Mouse (Mus musculus): ENCODE results near the gene Mns1. TPM values are rescaled to one million over a fixed set of nuclear protein-coding genes. Genes with fewer than 3 reads are reported as not detected.
"Not testable (repeated sequence)": the region's sequence is repeated elsewhere in the genome, so short reads cannot be mapped to it uniquely, and the experiment has no call there.

The Mns1 gene
- polyA plus RNA-seq, 1 experiment: 92.1 TPM

DNA sequence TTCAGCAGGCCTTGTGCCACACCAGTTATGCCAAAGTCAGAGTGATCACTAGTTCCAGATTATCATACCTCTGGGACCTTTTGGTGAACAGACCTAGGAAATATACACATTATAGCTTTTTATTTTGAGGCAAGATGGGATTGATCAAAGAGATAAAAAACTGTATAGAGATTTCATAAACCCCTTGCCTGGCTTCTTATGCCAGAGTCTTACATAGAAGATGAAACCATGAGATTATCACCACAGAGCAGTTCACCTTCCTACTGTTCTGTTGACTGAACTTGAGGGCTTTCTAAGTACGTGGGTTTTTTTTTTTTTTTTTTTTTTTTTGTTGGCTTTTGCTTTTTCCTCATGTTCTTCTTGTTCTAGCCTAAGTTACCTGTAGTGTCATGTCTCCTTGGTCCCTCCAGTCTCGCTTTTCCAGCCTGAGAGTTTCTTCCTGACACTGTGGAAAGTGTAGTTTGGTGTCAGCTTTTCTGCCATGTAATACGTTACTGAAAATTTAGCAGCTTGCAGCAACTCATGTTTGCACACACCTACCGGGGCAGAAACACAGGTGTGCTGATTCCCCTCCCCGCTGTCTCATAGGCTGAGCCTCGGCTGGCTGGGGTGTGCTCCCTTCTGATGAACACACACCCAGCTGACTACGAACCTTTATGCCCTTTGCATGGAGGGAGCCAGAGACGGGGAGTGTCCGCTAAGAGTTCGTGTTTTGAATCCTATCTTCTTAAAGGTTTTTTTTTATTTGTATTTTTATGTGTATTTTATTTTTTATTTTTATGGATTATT is 4.3 kb downstream of the Mns1 start:
- H3K27ac ChIP-seq (ENCODE audit: control insufficient read depth, insufficient read depth, low read depth, low read length): peak overlapping the region; percentile 26; the same call in 1 of the 2 replicates
- TF ChIP-seq CTCF (IDR thresholded peaks at IDR 0.05; ENCODE audit: control insufficient read depth, insufficient read depth, insufficient replicate concordance, low read depth, low read length) (no peak), POLR2A (IDR thresholded peaks at IDR 0.05; ENCODE audit: control insufficient read depth, low read depth, low read length) (no peak)
- peaks cover 3% of the 10 kb centered on the region; the same call in 1 of the 2 replicates for H3K36me3 ChIP-seq (ENCODE audit: control insufficient read depth, insufficient read depth, low read length)
- no peaks in the 10 kb centered on the region for H3K27me3 ChIP-seq (ENCODE audit: control insufficient read depth, insufficient read depth, low read length)
- peak overlapping the region; percentile 30; the same call in 1 of the 2 replicates for H3K4me3 ChIP-seq (ENCODE audit: control insufficient read depth, low read depth, low read length)
- peaks cover 5% of the 10 kb centered on the region for H3K4me1 ChIP-seq (ENCODE audit: control insufficient read depth, insufficient read depth, low read length)

DNA sequence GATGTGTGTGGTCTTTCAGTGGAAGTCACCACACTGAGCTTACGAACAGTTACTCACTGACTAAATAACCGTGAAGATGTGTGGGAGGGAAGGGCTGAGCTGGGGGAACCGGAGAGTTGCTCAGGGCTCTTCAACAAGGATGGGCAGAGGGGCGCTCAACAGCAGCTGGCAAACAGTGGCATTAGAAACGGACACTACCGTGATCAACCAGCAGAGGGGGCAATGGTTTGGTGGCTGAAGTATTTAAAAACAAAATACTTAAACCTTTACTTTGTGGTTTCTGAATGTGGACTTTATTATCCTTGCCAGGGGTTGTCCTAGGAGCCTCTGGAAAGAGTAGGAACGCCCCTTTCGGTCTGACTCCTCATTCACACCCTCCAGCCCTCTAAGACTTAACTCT is 10.2 kb downstream of the Mns1 start:
- TF ChIP-seq POLR2A (IDR thresholded peaks at IDR 0.05; ENCODE audit: control insufficient read depth, low read depth, low read length) (no peak), CTCF (IDR thresholded peaks at IDR 0.05; ENCODE audit: control insufficient read depth, insufficient read depth, insufficient replicate concordance, low read depth, low read length) (peak; percentile 18; the same call in 1 of the 2 replicates)
- no peaks in the 10 kb centered on the region for H3K4me1 ChIP-seq (ENCODE audit: control insufficient read depth, insufficient read depth, low read length)

DNA sequence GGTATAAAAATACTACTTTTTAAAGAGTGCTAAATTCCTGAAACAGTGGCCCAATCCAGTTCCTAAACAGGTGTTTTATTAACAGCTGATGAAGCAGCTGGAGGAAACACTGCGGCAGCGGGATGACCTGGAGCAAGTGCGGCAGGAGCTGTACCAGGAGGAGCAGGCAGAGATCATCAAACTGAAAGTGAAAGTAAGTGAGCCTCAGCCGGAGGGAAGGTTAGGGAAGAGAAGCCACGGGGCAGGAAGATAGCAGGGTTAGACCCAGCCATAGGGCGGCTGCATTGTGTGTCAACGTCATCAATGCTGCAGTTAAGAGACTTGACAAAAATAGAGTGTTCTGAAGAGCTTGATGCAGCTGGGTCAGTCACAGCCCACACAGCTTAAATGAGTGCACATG is 11.6 kb downstream of the Mns1 start:
- Histone ChIP-seq H3K27ac (ENCODE audit: control insufficient read depth, insufficient read depth, low read depth, low read length) (no peak overlapping the region), H3K27me3 (ENCODE audit: control insufficient read depth, insufficient read depth, low read length) (no peaks in the 10 kb centered on the region), H3K4me3 (ENCODE audit: control insufficient read depth, low read depth, low read length) (peak overlapping the region; percentile 55), H3K36me3 (ENCODE audit: control insufficient read depth, insufficient read depth, low read length) (peaks cover 3% of the 10 kb centered on the region; the same call in 1 of the 2 replicates), H3K4me1 (ENCODE audit: control insufficient read depth, insufficient read depth, low read length) (no peaks in the 10 kb centered on the region)
- TF ChIP-seq CTCF (IDR thresholded peaks at IDR 0.05; ENCODE audit: control insufficient read depth, insufficient read depth, insufficient replicate concordance, low read depth, low read length) (no peak), POLR2A (IDR thresholded peaks at IDR 0.05; ENCODE audit: control insufficient read depth, low read depth, low read length) (no peak)

More for the DNA sequence above, 10.2 kb downstream of the Mns1 start:
- no peaks in the 10 kb centered on the region for H3K27me3 ChIP-seq (ENCODE audit: control insufficient read depth, insufficient read depth, low read length)
- no peak overlapping the region for H3K4me3 ChIP-seq (ENCODE audit: control insufficient read depth, low read depth, low read length)
- no peak overlapping the region for H3K27ac ChIP-seq (ENCODE audit: control insufficient read depth, insufficient read depth, low read depth, low read length)
- peaks cover 3% of the 10 kb centered on the region; the same call in 1 of the 2 replicates for H3K36me3 ChIP-seq (ENCODE audit: control insufficient read depth, insufficient read depth, low read length)

DNA sequence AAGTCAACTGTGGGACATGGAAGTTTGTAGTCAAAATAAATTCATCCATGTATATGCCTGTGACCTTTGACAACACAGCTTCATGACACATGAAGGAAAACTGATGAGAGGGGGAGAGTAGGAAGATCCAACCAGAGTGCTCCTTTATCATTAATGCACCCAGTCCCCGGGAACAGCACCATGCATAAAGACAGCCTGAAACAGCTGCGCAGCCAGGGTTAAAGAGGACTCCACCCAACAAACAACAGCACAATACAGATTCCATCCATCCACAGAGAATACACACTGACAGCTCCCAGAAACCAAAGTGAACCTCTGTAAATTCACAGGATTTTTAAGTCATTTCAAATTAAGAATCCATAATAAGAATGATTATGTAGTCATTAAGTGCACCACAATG is 12.0 kb downstream of the Mns1 start:
- peak overlapping the region; percentile 55 for H3K4me3 ChIP-seq (ENCODE audit: control insufficient read depth, low read depth, low read length)
- H3K4me1 ChIP-seq (ENCODE audit: control insufficient read depth, insufficient read depth, low read length): no peaks in the 10 kb centered on the region
- no peak overlapping the region for H3K27ac ChIP-seq (ENCODE audit: control insufficient read depth, insufficient read depth, low read depth, low read length)
- peaks cover 3% of the 10 kb centered on the region; the same call in 1 of the 2 replicates for H3K36me3 ChIP-seq (ENCODE audit: control insufficient read depth, insufficient read depth, low read length)
- H3K27me3 ChIP-seq (ENCODE audit: control insufficient read depth, insufficient read depth, low read length): no peaks in the 10 kb centered on the region
- no peak for TF ChIP-seq POLR2A (IDR thresholded peaks at IDR 0.05; ENCODE audit: control insufficient read depth, low read depth, low read length)
- no peak for TF ChIP-seq CTCF (IDR thresholded peaks at IDR 0.05; ENCODE audit: control insufficient read depth, insufficient read depth, insufficient replicate concordance, low read depth, low read length)

DNA sequence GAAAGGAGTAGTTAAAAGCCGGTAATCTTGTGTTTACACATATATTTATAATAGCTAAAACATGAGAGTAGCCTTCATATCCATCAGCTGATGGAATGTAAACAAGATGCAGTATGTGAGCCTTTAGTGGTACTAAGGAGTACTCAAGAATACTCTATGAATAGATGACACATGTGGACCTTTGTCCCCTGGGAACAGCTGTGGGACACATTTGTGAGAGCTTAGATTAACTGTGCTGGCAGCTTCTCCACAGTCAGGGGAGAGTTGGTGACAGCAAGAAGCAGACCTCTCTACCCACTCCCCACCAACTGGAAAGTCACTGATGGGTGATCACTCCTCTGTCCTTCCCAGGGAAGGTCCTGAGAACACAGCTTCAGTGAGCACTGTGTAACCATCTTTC is 12.6 kb downstream of the Mns1 start:
- H3K4me1 ChIP-seq (ENCODE audit: control insufficient read depth, insufficient read depth, low read length): no peaks in the 10 kb centered on the region
- TF ChIP-seq POLR2A (IDR thresholded peaks at IDR 0.05; ENCODE audit: control insufficient read depth, low read depth, low read length) (no peak), CTCF (IDR thresholded peaks at IDR 0.05; ENCODE audit: control insufficient read depth, insufficient read depth, insufficient replicate concordance, low read depth, low read length) (no peak)

DNA sequence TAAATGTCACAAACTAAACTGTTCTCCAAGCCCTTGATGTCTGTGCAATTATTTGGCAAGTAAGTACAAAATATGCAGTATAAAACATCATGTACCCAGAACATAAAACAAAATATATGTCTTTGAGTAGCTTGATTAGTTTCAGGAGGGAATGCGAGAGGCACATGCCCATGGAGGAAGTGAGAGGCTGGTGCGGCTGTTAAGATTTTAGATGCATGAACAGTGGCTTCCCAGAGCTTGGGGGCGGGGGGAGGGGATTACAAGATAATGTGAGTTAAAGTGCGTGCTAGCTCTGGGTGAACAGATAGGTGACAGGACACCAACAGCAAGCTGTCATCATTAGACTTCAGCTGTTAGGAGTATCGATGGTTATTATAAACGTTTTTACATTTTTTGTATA is 13.3 kb downstream of the Mns1 start:
- no peak overlapping the region for H3K4me3 ChIP-seq (ENCODE audit: control insufficient read depth, low read depth, low read length)
- TF ChIP-seq POLR2A (IDR thresholded peaks at IDR 0.05; ENCODE audit: control insufficient read depth, low read depth, low read length): no peak
- TF ChIP-seq CTCF (IDR thresholded peaks at IDR 0.05; ENCODE audit: control insufficient read depth, insufficient read depth, insufficient replicate concordance, low read depth, low read length): no peak
- H3K4me1 ChIP-seq (ENCODE audit: control insufficient read depth, insufficient read depth, low read length): no peaks in the 10 kb centered on the region
- peaks cover 2% of the 10 kb centered on the region; the same call in 1 of the 2 replicates for H3K36me3 ChIP-seq (ENCODE audit: control insufficient read depth, insufficient read depth, low read length)
- H3K27me3 ChIP-seq (ENCODE audit: control insufficient read depth, insufficient read depth, low read length): no peaks in the 10 kb centered on the region
- H3K27ac ChIP-seq (ENCODE audit: control insufficient read depth, insufficient read depth, low read depth, low read length): no peak overlapping the region

More for the DNA sequence above, 12.6 kb downstream of the Mns1 start:
- Histone ChIP-seq H3K4me3 (ENCODE audit: control insufficient read depth, low read depth, low read length) (no peak overlapping the region), H3K27me3 (ENCODE audit: control insufficient read depth, insufficient read depth, low read length) (no peaks in the 10 kb centered on the region), H3K36me3 (ENCODE audit: control insufficient read depth, insufficient read depth, low read length) (peaks cover 3% of the 10 kb centered on the region; the same call in 1 of the 2 replicates), H3K27ac (ENCODE audit: control insufficient read depth, insufficient read depth, low read depth, low read length) (no peak overlapping the region)

DNA sequence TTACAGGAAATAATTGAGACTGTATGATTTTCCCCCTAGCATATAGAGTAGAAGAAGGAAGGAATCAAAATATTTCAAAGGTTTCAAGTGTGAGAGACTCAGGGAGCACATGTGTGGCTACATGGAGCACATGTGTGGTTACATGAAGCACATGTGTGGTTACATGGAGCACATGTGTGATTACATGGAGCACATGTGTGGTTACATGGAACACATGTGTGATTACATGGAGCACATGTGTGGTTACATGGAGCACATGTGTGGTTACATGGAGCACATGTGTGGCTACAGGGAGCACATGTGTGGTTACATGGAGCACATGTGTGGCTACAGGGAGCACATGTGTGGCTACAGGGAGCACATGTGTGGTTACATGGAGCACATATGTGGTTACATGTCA is 16.5 kb downstream of the Mns1 start:
- not testable (repeated sequence) for H3K4me3 ChIP-seq (ENCODE audit: control insufficient read depth, low read depth, low read length); H3K27ac ChIP-seq (ENCODE audit: control insufficient read depth, insufficient read depth, low read depth, low read length); H3K36me3 ChIP-seq (ENCODE audit: control insufficient read depth, insufficient read depth, low read length); H3K4me1 ChIP-seq (ENCODE audit: control insufficient read depth, insufficient read depth, low read length); H3K27me3 ChIP-seq (ENCODE audit: control insufficient read depth, insufficient read depth, low read length)

All from testis, adult 2 months (tissue).